Mouse (Mus musculus) intestine, postnatal 0 days (tissue): ENCODE data around the gene Acaca. TPM values are rescaled to one million over a fixed set of nuclear protein-coding genes. Genes with fewer than 3 reads are reported as not detected.

Source experiments
- ATAC-seq: fragments of 200-750 bp; cut with Nextera tagmentation; 2 replicates; pipeline ENCODE4 v1.8.0; 2017; ENCODE audit warnings: mild to moderate bottlenecking, moderate TSS enrichment, moderate library complexity
- H3K27ac ChIP-seq: fragments of 300-500 bp; sonication (generic); 2 replicates; pipeline ENCODE4 v1.5.1; 2014; ENCODE audit warnings: mild to moderate bottlenecking, low read depth, low read length, moderate library complexity
- H3K27me3 ChIP-seq: fragments of 300-500 bp; sonication (generic); replicated peaks from 2 replicates; pipeline ENCODE4 v1.6.1; 2014; ENCODE audit warnings: low read length, mixed read lengths; ENCODE audit not compliant: control insufficient read depth, insufficient read depth
- H3K36me3 ChIP-seq: fragments of 300-500 bp; sonication (generic); 2 replicates; pipeline ENCODE4 v1.6.1; 2014; ENCODE audit warnings: mild to moderate bottlenecking, moderate library complexity; ENCODE audit not compliant: control insufficient read depth, insufficient read depth
- H3K4me1 ChIP-seq: fragments of 300-500 bp; sonication (generic); replicated peaks from 2 replicates; pipeline ENCODE4 v1.6.1; 2014; ENCODE audit warnings: antibody characterized with exemption, low read length, mixed read lengths; ENCODE audit not compliant: control insufficient read depth, insufficient read depth
- H3K4me2 ChIP-seq: fragments of 300-500 bp; sonication (generic); replicated peaks from 2 replicates; pipeline ENCODE4 v1.6.1; 2014; ENCODE audit warnings: low read depth, mild to moderate bottlenecking, moderate library complexity
- H3K4me3 ChIP-seq: fragments of 300-500 bp; sonication (generic); 2 replicates; pipeline ENCODE4 v1.5.1; 2014; ENCODE audit warnings: low read depth, low read length
- H3K9ac ChIP-seq: fragments of 300-500 bp; sonication (generic); 2 replicates; pipeline ENCODE4 v1.6.1; 2014; ENCODE audit warnings: mild to moderate bottlenecking, low read depth, low read length
- H3K9me3 ChIP-seq: fragments of 300-500 bp; sonication (generic); 2 replicates; pipeline ENCODE4 v1.6.1; 2016; ENCODE audit warnings: mixed run types; ENCODE audit not compliant: control insufficient read depth
- CTCF ChIP-seq: sonication (generic); IDR thresholded peaks from 2 replicates; pipeline ENCODE4 v1.5.1; 2016; ENCODE audit warnings: low read depth, mild to moderate bottlenecking, control low read depth, antibody characterized with exemption, moderate library complexity
- WGBS: fragments of 180-500 bp; shearing (Covaris S2); extraction: QIAGEN DNeasy Blood & Tissue Kit; methylation state at CpG from one replicate; pipeline ENCODE4 v1.1.7; 2014; 5-methylcytosine and 5-hydroxymethylcytosine counted together
- polyA plus RNA-seq: library from polyadenylated mRNA; unstranded; fragments of >200 nt; fragmentation: Nextera tagmentation; extraction: Ambion mirVana; gene quantifications from 2 replicates; pipeline ENCODE4 v1.2.1, GENCODE M21; 2015

Acaca gene
- polyA plus RNA-seq, 1 experiment from 2014 or later, result 2.5 TPM

- H3K27me3 ChIP-seq, result no peaks in the 10 kb centered on the region
- no peak for TF ChIP-seq CTCF
- H3K4me2 ChIP-seq, result no peak overlapping the region
- no peak overlapping the region for H3K9ac ChIP-seq
- ATAC-seq, result peak; percentile 40
- 0 out of 2 replicates have a peak, but pooled peaks cover 6% of the 10 kb centered on the region for H3K36me3 ChIP-seq
- no peak overlapping the region for H3K4me3 ChIP-seq
- H3K4me1 ChIP-seq, result 0 out of 2 replicates have a peak, but pooled peaks cover 2% of the 10 kb centered on the region
- 57% methylated on average over 1 of the region's 1 CpGs for WGBS
- H3K9me3 ChIP-seq, result no peaks in the 10 kb centered on the region
- H3K27ac ChIP-seq, result no peak overlapping the region; the same call in 1 of the 2 replicates
Observed at GRCm38 (mm10) chr11:84247370-84247769, 117.9 kb downstream of the Acaca start.

- peaks cover 4% of the 10 kb centered on the region; the same call in 1 of the 2 replicates for H3K36me3 ChIP-seq
- peak; percentile 83 for ATAC-seq
- H3K27ac ChIP-seq, result no peak overlapping the region
- H3K9me3 ChIP-seq, result no peaks in the 10 kb centered on the region
- no peak for TF ChIP-seq CTCF
- no peaks in the 10 kb centered on the region for H3K27me3 ChIP-seq
- 0 out of 2 replicates have a peak, but pooled peaks cover 2% of the 10 kb centered on the region for H3K4me1 ChIP-seq
- WGBS, result 49% methylated on average over 3 of the region's 3 CpGs
- H3K4me3 ChIP-seq, result no peak overlapping the region
- no peak overlapping the region for H3K4me2 ChIP-seq
- H3K9ac ChIP-seq, result no peak overlapping the region
Observed at GRCm38 (mm10) chr11:84251170-84251569, 121.7 kb downstream of the Acaca start.

GRCm38 (mm10) chr11:84252425-84252824 lies 123.0 kb downstream of the Acaca start:
- no peak overlapping the region for H3K4me3 ChIP-seq
- H3K27me3 ChIP-seq, result no peaks in the 10 kb centered on the region
- no peak overlapping the region for H3K4me2 ChIP-seq
- H3K9ac ChIP-seq, result no peak overlapping the region
- ATAC-seq, result no peak
- TF ChIP-seq CTCF, result no peak
- no peaks in the 10 kb centered on the region for H3K9me3 ChIP-seq
- peaks cover 8% of the 10 kb centered on the region; the same call in 1 of the 2 replicates for H3K36me3 ChIP-seq
- WGBS, result 91% methylated on average over 1 of the region's 1 CpGs
- 0 out of 2 replicates have a peak, but pooled peaks cover 1% of the 10 kb centered on the region for H3K4me1 ChIP-seq
- no peak overlapping the region for H3K27ac ChIP-seq

- Histone ChIP-seq H3K36me3 (peaks cover 13% of the 10 kb centered on the region; the same call in 1 of the 2 replicates), H3K9ac (no peak overlapping the region), H3K27me3 (no peaks in the 10 kb centered on the region), H3K4me3 (no peak overlapping the region), H3K4me2 (no peak overlapping the region), H3K9me3 (no peaks in the 10 kb centered on the region), H3K27ac (peak overlapping the region; percentile 15; the same call in 1 of the 2 replicates), H3K4me1 (no peaks in the 10 kb centered on the region)
- peak; percentile 83 for ATAC-seq
- WGBS, result 42% methylated on average over 4 of the region's 4 CpGs
- no peak for TF ChIP-seq CTCF
Observed at GRCm38 (mm10) chr11:84255879-84256278, 126.4 kb downstream of the Acaca start.

GRCm38 (mm10) chr11:84258053-84258710 lies 128.7 kb downstream of the Acaca start:
- no peak for TF ChIP-seq CTCF
- 76% methylated on average over 4 of the region's 4 CpGs for WGBS
- Histone ChIP-seq H3K27ac (no peak overlapping the region), H3K4me1 (no peaks in the 10 kb centered on the region), H3K9me3 (no peaks in the 10 kb centered on the region), H3K4me3 (no peak overlapping the region), H3K27me3 (no peaks in the 10 kb centered on the region), H3K9ac (no peak overlapping the region), H3K4me2 (no peak overlapping the region), H3K36me3 (peaks cover 29% of the 10 kb centered on the region; the same call in 1 of the 2 replicates)
- no peak for ATAC-seq

- no peak for ATAC-seq
- H3K9me3 ChIP-seq, result no peaks in the 10 kb centered on the region
- H3K9ac ChIP-seq, result no peak overlapping the region
- 59% methylated on average over 3 of the region's 3 CpGs for WGBS
- no peak overlapping the region for H3K4me2 ChIP-seq
- H3K4me1 ChIP-seq, result no peaks in the 10 kb centered on the region
- H3K27me3 ChIP-seq, result no peaks in the 10 kb centered on the region
- no peak overlapping the region for H3K4me3 ChIP-seq
- H3K36me3 ChIP-seq, result peaks cover 48% of the 10 kb centered on the region
- TF ChIP-seq CTCF, result peak; percentile 73
- no peak overlapping the region for H3K27ac ChIP-seq
Observed at GRCm38 (mm10) chr11:84264490-84264889, 135.0 kb downstream of the Acaca start.
